Mouse (Mus musculus) embryonic facial prominence, embryonic 14.5 days (tissue): Measurements from ENCODE around the gene Ccne1. TPM values are rescaled to one million over a fixed set of nuclear protein-coding genes. Genes with fewer than 3 reads are reported as not detected.

Experiments used
- ATAC-seq: fragments of 200-750 bp; cut with Nextera tagmentation; 2 replicates; pipeline ENCODE4 v1.8.0; 2017; ENCODE audit warnings: low read depth, moderate number of reproducible peaks, moderate TSS enrichment
- DNase-seq: peaks from one replicate; pipeline ENCODE4 v3.0.0-alpha.2; 2015; ENCODE audit warnings: low spot score
- H3K27ac ChIP-seq: fragments of 300-500 bp; sonication (generic); replicated peaks from 2 replicates; pipeline ENCODE4 v1.5.1; 2014; ENCODE audit warnings: low read depth, mild to moderate bottlenecking, low read length, moderate library complexity
- H3K27me3 ChIP-seq: fragments of 300-500 bp; sonication (generic); replicated peaks from 2 replicates; pipeline ENCODE4 v1.6.1; 2014; ENCODE audit warnings: low read length; ENCODE audit not compliant: control insufficient read depth, insufficient read depth
- H3K36me3 ChIP-seq: fragments of 300-500 bp; sonication (generic); 2 replicates; pipeline ENCODE4 v1.6.1; 2014; ENCODE audit warnings: low read length, mixed read lengths; ENCODE audit not compliant: control insufficient read depth, insufficient read depth
- H3K4me1 ChIP-seq: fragments of 300-500 bp; sonication (generic); 2 replicates; pipeline ENCODE4 v1.6.1; 2014; ENCODE audit warnings: antibody characterized with exemption, low read length; ENCODE audit not compliant: control insufficient read depth, insufficient read depth
- H3K4me2 ChIP-seq: fragments of 300-500 bp; sonication (generic); 2 replicates; pipeline ENCODE4 v1.6.1; 2014; ENCODE audit warnings: low read depth, mild to moderate bottlenecking, low read length, moderate library complexity, mixed read lengths
- H3K4me3 ChIP-seq: fragments of 300-500 bp; sonication (generic); 2 replicates; pipeline ENCODE4 v1.5.1; 2014; ENCODE audit warnings: low read depth, mild to moderate bottlenecking, low read length
- H3K9ac ChIP-seq: fragments of 300-500 bp; sonication (generic); 2 replicates; pipeline ENCODE4 v1.6.1; 2014; ENCODE audit warnings: low read depth, mild to moderate bottlenecking, low read length, moderate library complexity, mixed read lengths
- H3K9me3 ChIP-seq: fragments of 300-500 bp; sonication (generic); 2 replicates; pipeline ENCODE4 v1.6.1; 2016; ENCODE audit warnings: low read length; ENCODE audit not compliant: control insufficient read depth
- WGBS: fragments of 180-500 bp; shearing (Covaris S2); extraction: QIAGEN DNeasy Blood & Tissue Kit; methylation state at CpG from one replicate; pipeline ENCODE4 v1.1.7; 2014; 5-methylcytosine and 5-hydroxymethylcytosine counted together
- polyA plus RNA-seq: library from polyadenylated mRNA; unstranded; fragments of >200 nt; fragmentation: Nextera tagmentation; extraction: Ambion mirVana; gene quantifications from 2 replicates; pipeline ENCODE4 v1.2.1, GENCODE M21; 2014

The Ccne1 gene
- polyA plus RNA-seq, 1 experiment from 2014 or later = 73.7 TPM

GRCm38 (mm10) chr7:38088456-38088855, 18.9 kb downstream of the Ccne1 start:
- 75% methylated on average over 2 of the region's 2 CpGs for WGBS
- ATAC-seq (no peak), DNase-seq (no peak)
- Histone ChIP-seq H3K9ac (no peak overlapping the region), H3K27me3 (no peaks in the 10 kb centered on the region), H3K36me3 (no peaks in the 10 kb centered on the region), H3K27ac (no peak overlapping the region), H3K9me3 (no peaks in the 10 kb centered on the region), H3K4me3 (no peak overlapping the region), H3K4me1 (peaks cover 14% of the 10 kb centered on the region), H3K4me2 (no peak overlapping the region)

DNA sequence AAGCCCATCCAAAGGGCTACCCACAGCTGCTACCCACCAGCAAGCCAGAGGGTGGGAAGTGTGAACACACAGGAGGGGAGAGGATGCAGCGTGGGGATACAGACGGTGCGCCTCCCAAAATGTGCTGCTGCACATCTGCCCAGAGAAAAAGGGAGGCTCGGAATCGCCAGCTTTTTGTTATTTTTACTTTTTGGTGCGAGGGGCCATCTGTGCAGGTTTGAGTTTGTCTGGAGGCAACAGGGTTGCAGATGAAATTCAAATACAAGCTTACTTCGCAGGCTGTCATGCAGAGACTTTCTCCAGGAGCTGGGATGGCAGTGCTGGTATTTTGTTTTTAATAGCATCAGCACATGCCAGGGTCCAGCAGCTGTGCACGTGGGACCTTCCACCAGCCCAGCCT, 19.5 kb downstream of the Ccne1 start:
- no peak overlapping the region for H3K4me3 ChIP-seq
- no peaks in the 10 kb centered on the region for H3K27me3 ChIP-seq
- WGBS = 77% methylated on average over 8 of the region's 8 CpGs
- no peaks in the 10 kb centered on the region for H3K9me3 ChIP-seq
- no peak for ATAC-seq
- no peak for DNase-seq
- no peak overlapping the region for H3K4me2 ChIP-seq
- no peak overlapping the region for H3K27ac ChIP-seq
- H3K9ac ChIP-seq = no peak overlapping the region
- no peaks in the 10 kb centered on the region for H3K36me3 ChIP-seq
- peaks cover 14% of the 10 kb centered on the region for H3K4me1 ChIP-seq

DNA sequence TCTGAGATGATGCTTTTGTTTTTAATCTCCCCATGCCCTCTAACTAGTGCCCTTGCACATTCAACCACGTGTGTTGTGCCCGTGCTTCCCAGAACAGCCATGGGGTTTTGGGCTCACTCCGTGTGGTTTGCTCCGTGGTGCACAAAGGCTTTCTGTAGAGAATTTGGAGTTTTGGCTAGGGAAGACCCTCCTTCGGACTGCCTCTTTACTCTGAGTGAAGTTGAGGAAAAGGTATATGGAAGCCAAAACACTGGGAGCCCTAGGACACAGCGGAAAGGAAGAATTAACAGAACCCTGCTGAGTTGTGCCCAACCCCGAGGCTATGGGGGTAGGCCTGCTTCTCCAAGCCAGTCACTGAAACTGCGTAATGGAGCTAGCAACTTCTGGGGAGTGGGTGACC, 20.9 kb downstream of the Ccne1 start:
- Histone ChIP-seq H3K27ac (peak overlapping the region; percentile 72; the same call in 1 of the 2 replicates), H3K36me3 (no peaks in the 10 kb centered on the region), H3K27me3 (no peaks in the 10 kb centered on the region), H3K9me3 (no peaks in the 10 kb centered on the region), H3K4me2 (peak overlapping the region; percentile 86; the same call in 1 of the 2 replicates), H3K4me1 (peaks cover 14% of the 10 kb centered on the region), H3K9ac (no peak overlapping the region), H3K4me3 (no peak overlapping the region)
- DNase-seq (no peak), ATAC-seq (no peak)
- 28% methylated on average over 8 of the region's 8 CpGs for WGBS

GRCm38 (mm10) chr7:38085573-38086211, 21.6 kb downstream of the Ccne1 start:
- Histone ChIP-seq H3K9ac (peak overlapping the region; percentile 53), H3K4me1 (peaks cover 14% of the 10 kb centered on the region), H3K4me3 (peak overlapping the region; percentile 44), H3K36me3 (no peaks in the 10 kb centered on the region), H3K27ac (peak overlapping the region; percentile 72), H3K27me3 (no peaks in the 10 kb centered on the region), H3K9me3 (no peaks in the 10 kb centered on the region), H3K4me2 (peak overlapping the region; percentile 86)
- ATAC-seq (peak; percentile 51), DNase-seq (peak; percentile 87)
- under 1% methylated on average over 35 of the region's 35 CpGs for WGBS

DNA sequence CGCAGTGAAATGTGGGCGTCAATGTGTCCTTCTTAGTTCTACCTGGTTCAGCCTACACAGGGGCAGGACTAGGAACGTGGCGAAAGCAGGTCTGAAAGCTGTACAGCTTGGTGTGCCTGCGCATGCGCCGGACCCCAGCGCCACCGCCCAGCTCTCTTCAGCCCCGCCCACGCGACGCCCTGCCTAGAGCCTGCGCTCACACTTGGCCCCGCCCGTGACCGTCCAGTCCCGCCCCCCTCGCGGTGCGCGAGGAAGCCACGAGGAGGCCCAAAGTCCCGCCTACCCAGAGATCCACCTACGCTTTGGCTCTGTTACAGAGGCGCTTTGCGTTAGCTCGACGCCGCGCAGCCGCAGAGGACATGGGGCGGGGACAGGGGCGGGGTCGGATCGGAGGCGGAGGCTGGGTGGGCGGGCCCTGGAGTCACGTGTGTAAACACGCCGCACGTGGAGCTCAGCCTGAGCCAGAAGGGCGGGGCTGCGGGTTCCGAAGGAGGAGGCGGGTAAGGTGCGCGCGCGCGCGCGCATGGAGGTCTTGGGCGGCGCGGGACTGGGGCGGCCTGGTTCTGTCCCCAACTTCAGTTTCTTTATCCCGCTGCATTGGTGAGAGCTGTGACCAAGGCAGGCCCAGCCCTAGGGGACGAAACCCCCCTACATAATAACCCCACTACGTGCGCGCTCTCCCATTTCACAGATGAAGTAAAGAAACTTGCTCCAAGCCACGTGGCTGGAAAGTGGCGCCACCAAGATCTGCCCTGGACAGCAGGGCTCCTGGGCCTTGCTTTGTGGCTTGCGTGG, 22.4 kb downstream of the Ccne1 start:
- no peaks in the 10 kb centered on the region for H3K36me3 ChIP-seq
- peak; percentile 100 for DNase-seq
- H3K4me3 ChIP-seq = peak overlapping the region; percentile 44
- peak; percentile 96 for ATAC-seq
- peaks cover 14% of the 10 kb centered on the region for H3K4me1 ChIP-seq
- H3K9ac ChIP-seq = peak overlapping the region; percentile 63
- no peaks in the 10 kb centered on the region for H3K27me3 ChIP-seq
- H3K9me3 ChIP-seq = no peaks in the 10 kb centered on the region
- H3K4me2 ChIP-seq = peak overlapping the region; percentile 86
- H3K27ac ChIP-seq = peak overlapping the region; percentile 72
- 0% methylated on average over 25 of the region's 65 CpGs for WGBS

DNA sequence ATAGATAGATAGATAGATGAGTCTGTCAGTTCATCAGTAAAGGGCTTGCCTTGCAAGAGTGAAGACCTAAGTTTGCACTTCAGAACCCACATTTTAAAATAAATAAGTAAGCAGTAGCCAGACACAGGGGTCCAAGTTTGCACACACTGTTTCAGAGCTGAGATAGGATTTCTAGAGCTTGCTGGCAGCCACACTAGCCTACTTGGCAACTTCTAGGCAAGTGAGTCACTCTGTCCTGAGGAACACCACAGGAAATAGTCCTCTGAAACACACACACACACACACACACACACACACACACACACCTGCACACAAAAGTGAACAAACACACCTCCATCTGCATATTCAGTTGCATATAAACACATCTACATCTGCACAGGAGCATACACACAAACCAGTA, 24.4 kb downstream of the Ccne1 start:
- Histone ChIP-seq H3K4me2 (no peak overlapping the region), H3K27ac (no peak overlapping the region), H3K4me1 (peaks cover 14% of the 10 kb centered on the region), H3K27me3 (no peaks in the 10 kb centered on the region), H3K9me3 (no peaks in the 10 kb centered on the region), H3K4me3 (no peak overlapping the region), H3K36me3 (no peaks in the 10 kb centered on the region), H3K9ac (no peak overlapping the region)
- no peak for DNase-seq
- ATAC-seq = no peak

- Histone ChIP-seq H3K27me3 (no peaks in the 10 kb centered on the region), H3K4me3 (no peak overlapping the region), H3K9me3 (no peaks in the 10 kb centered on the region), H3K36me3 (no peaks in the 10 kb centered on the region), H3K4me2 (no peak overlapping the region), H3K27ac (no peak overlapping the region), H3K9ac (no peak overlapping the region), H3K4me1 (no peaks in the 10 kb centered on the region)
- DNase-seq = no peak
- ATAC-seq = no peak
- WGBS = 63% methylated on average over 7 of the region's 7 CpGs
These were observed 30.1 kb downstream of the Ccne1 start for GRCm38 (mm10) chr7:38077189-38077588.

DNA sequence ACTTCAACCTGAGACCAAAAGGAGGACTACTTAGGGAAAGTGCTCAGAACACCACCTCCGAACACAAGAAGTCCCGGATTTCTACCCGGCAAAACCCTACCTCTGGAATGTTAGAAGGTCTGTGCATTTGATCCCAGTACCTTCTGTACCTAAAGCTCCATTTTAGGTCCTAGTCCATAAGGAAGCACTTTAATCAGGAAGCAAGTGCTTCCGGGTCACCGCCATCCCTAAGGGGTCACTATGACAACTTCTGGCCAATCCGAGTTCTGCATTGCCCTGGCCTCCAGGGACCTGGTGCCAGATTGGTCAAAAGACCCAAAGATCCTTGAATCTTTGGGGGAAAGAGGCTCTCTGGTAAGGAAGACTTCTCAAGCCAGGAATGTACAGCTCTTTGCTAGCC, 31.8 kb downstream of the Ccne1 start:
- H3K4me3 ChIP-seq = no peak overlapping the region
- ATAC-seq (no peak), DNase-seq (no peak)
- no peaks in the 10 kb centered on the region for H3K27me3 ChIP-seq
- 54% methylated on average over 6 of the region's 6 CpGs for WGBS
- H3K27ac ChIP-seq = no peak overlapping the region
- H3K4me2 ChIP-seq = no peak overlapping the region
- H3K9me3 ChIP-seq = no peaks in the 10 kb centered on the region
- no peak overlapping the region for H3K9ac ChIP-seq
- H3K4me1 ChIP-seq = no peaks in the 10 kb centered on the region
- H3K36me3 ChIP-seq = no peaks in the 10 kb centered on the region
